Mouse (Mus musculus): ENCODE measurements at regions not wholly inside any gene's neighbourhood (a gene's known extent, or its start where the extent isn't known, plus 50 kb on each side); places are given as distances from the start of the nearest gene placed in this dataset.

DNA sequence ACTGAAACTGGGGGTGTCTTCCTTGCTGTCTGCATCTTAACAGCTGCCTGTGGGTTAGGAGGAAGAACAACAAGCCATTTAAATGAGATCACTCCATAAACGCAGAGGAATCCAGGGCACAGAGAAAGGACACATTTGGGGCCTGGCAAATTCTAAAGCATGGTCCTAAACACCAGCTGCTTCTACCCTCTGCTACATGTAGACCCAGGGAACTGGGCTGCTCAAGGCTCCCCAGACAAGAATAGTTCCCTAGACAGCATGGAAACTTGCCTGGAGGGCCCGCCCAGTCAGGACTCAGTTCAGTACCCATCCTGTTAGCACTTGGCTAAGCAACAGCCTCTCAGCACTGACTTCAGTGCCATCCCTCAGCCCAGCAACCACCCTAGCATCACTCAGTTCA, 115.2 kb upstream of the Irf2bp2 start:
- no peak for TF ChIP-seq CTCF (IDR thresholded peaks at IDR 0.05; ENCODE audit: low read depth, low read length)
- TF ChIP-seq POLR2A (IDR thresholded peaks at IDR 0.05; ENCODE audit: borderline replicate concordance, low read depth, low read length): no peak
- Histone ChIP-seq H3K4me3 (ENCODE audit: insufficient read depth, low read length) (no peak overlapping the region), H3K27ac (ENCODE audit: insufficient read depth, low read depth, low read length) (no peak overlapping the region), H3K4me1 (ENCODE audit: control insufficient read depth, insufficient read depth, low read length) (peaks cover 16% of the 10 kb centered on the region)

DNA sequence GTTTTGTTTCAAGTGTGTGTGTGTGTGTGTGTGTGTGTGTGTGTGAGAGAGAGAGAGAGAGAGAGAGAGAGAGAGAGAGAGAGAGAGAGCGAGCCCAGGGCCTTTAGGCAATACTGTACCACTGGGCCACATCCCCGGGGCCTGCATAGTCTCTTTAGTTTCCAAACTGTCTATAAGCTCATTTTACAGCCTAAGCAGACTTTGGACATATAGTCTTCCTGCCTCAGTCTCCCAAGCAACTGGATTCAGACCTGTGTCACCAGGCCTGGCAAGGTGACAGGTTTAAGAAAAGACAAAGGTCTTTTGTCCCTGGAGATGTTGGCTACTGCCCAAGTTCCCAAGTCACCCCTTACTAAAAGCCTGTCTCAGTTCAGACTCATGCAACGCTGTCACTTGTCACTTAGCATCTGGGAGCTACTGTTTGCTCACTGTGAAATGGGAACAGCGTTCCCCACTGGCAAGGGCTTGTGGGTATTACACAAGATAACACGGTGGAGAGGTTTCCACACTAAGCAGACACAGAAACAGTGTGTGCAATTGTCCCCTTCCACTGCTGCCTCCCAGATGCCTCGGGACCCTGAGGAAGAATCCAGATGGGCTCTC, 113.6 kb upstream of the Irf2bp2 start:
- no peak overlapping the region for H3K4me3 ChIP-seq (ENCODE audit: insufficient read depth, low read length)
- H3K27ac ChIP-seq (ENCODE audit: insufficient read depth, low read depth, low read length): no peak overlapping the region
- TF ChIP-seq POLR2A (IDR thresholded peaks at IDR 0.05; ENCODE audit: borderline replicate concordance, low read depth, low read length): no peak
- no peak for TF ChIP-seq CTCF (IDR thresholded peaks at IDR 0.05; ENCODE audit: low read depth, low read length)
- peaks cover 16% of the 10 kb centered on the region for H3K4me1 ChIP-seq (ENCODE audit: control insufficient read depth, insufficient read depth, low read length)

DNA sequence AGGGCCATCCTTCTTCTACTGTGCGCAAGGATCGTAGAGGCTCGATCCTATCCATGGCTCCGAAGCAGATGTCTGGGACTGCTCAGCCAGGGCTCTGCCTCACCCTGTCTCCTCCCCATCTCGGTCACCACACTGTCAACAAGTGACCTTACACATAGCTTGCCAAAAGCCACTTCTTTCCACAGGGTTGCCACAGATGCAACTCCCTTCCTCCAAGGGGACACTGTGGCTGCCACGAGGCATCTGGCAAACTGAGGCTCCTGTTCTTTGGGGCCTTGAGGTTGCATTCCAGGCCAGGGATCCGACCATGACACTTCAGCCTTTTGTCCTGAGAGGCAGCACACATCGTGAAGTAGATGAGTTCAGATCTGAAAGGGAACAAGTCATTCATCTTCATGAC, 112.5 kb upstream of the Irf2bp2 start:
- no peak for TF ChIP-seq POLR2A (IDR thresholded peaks at IDR 0.05; ENCODE audit: borderline replicate concordance, low read depth, low read length)
- peaks cover 16% of the 10 kb centered on the region for H3K4me1 ChIP-seq (ENCODE audit: control insufficient read depth, insufficient read depth, low read length)
- no peak overlapping the region for H3K27ac ChIP-seq (ENCODE audit: insufficient read depth, low read depth, low read length)
- H3K4me3 ChIP-seq (ENCODE audit: insufficient read depth, low read length): no peak overlapping the region

DNA sequence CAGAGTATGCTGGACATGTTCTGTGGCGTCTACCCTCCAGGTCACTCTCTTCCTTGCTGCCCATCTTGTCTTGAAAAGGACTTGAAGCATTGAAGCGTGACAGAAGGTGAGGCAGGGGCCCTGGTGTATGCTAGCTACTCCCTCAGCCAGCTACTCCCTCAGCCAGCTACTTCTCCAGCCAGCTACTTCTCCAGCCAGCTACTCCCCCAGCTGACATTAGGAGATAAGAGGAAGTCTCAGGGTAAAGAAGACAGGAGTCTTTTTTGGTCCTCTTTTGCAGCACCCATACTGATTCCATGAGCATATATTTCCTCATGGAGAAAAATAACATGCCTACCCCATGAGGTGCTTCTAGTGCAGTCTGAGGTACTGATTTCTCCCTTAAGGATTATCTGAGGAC, 111.6 kb upstream of the Irf2bp2 start:
- Histone ChIP-seq H3K4me3 (ENCODE audit: insufficient read depth, low read length) (no peak overlapping the region), H3K4me1 (ENCODE audit: control insufficient read depth, insufficient read depth, low read length) (peaks cover 16% of the 10 kb centered on the region), H3K27ac (ENCODE audit: insufficient read depth, low read depth, low read length) (no peak overlapping the region)
- TF ChIP-seq CTCF (IDR thresholded peaks at IDR 0.05; ENCODE audit: low read depth, low read length) (no peak), POLR2A (IDR thresholded peaks at IDR 0.05; ENCODE audit: borderline replicate concordance, low read depth, low read length) (no peak)

DNA sequence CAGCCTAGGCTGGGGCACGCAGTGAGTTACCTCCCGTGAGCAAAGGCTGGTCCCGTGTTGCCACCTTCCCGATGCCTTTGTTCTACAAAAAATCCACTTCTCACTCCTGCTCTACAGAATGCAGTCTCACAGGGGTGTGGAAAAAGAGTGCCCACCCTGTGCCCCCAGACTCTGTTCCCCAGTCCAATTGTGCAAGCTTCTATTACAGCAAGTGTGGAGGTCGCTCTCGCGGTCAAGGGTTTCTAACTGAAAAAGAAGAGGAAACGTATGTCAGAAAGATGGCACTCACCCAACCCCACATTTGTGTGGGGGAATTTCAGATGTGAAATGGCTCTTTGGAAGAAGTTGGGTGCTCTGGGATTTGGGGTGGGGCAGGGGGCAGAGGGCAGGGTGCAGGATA, 110.9 kb upstream of the Irf2bp2 start:
- Histone ChIP-seq H3K27ac (ENCODE audit: insufficient read depth, low read depth, low read length) (no peak overlapping the region), H3K4me1 (ENCODE audit: control insufficient read depth, insufficient read depth, low read length) (peaks cover 16% of the 10 kb centered on the region), H3K4me3 (ENCODE audit: insufficient read depth, low read length) (no peak overlapping the region)
- TF ChIP-seq CTCF (IDR thresholded peaks at IDR 0.05; ENCODE audit: low read depth, low read length): no peak
- no peak for TF ChIP-seq POLR2A (IDR thresholded peaks at IDR 0.05; ENCODE audit: borderline replicate concordance, low read depth, low read length)

DNA sequence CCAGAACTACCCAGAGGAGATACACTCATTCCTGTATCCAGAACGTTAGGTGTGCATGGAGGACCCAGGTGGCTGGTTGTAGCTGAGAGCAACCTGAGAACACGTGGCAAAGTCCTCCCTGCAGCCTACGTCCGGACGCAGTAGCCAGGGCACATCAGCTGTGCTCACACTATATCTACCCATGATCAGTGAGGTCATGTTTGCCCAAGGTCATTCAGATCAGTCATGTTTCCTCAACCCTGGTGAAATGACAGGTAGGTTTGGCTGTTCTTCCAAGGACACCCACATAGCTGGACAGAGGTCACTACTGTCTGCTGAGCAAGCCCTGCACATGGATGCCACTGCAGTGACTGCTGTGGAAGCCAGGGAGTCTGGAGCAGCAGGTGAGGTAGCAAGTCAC, 109.8 kb upstream of the Irf2bp2 start:
- peaks cover 18% of the 10 kb centered on the region for H3K4me1 ChIP-seq (ENCODE audit: control insufficient read depth, insufficient read depth, low read length)
- no peak overlapping the region for H3K27ac ChIP-seq (ENCODE audit: insufficient read depth, low read depth, low read length)
- TF ChIP-seq CTCF (IDR thresholded peaks at IDR 0.05; ENCODE audit: low read depth, low read length) (no peak), POLR2A (IDR thresholded peaks at IDR 0.05; ENCODE audit: borderline replicate concordance, low read depth, low read length) (no peak)
- no peak overlapping the region for H3K4me3 ChIP-seq (ENCODE audit: insufficient read depth, low read length)

DNA sequence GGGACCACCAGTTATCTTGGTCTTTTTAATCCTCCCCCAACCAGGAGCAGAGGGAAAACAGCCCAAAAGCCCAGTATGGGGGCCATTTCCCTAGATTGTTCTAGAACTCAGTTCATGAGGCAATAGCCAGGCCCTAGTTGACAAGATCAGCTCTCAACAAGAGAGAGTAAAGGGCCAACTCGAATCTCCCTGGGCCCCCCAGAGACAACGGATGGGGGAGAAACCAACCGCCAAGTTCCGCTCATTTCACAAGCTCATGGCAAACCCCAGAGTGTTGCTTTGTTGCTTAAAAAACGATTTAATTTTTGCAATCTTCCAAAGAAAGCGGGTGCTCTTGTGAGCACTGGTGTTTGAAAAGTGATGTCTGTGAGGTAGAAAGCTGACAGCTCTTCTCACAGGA, 108.5 kb upstream of the Irf2bp2 start:
- H3K27ac ChIP-seq (ENCODE audit: insufficient read depth, low read depth, low read length): no peak overlapping the region
- no peak overlapping the region for H3K4me3 ChIP-seq (ENCODE audit: insufficient read depth, low read length)
- TF ChIP-seq CTCF (IDR thresholded peaks at IDR 0.05; ENCODE audit: low read depth, low read length) (no peak), POLR2A (IDR thresholded peaks at IDR 0.05; ENCODE audit: borderline replicate concordance, low read depth, low read length) (no peak)
- H3K4me1 ChIP-seq (ENCODE audit: control insufficient read depth, insufficient read depth, low read length): peaks cover 13% of the 10 kb centered on the region

DNA sequence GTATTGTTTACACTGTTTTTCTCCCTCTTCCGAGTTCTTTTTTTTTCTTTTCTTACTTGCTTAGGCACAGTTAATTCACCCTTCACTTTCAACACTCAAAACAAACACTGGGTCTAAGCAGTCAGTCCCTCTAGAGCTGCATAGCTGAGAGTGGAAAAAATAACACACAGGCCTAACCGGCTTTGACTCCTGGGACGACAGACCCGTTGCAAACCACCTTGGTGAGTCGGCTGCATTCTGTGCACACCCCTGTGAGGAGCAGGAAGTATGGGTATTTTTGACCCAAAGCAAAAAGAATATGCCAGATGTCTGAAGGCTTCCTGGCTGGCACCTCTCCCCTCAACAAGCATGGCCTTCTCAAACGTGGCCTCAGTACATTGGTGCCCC, 105.6 kb upstream of the Irf2bp2 start:
- peaks cover 30% of the 10 kb centered on the region for H3K4me1 ChIP-seq (ENCODE audit: control insufficient read depth, insufficient read depth, low read length)
- no peak overlapping the region for H3K27ac ChIP-seq (ENCODE audit: insufficient read depth, low read depth, low read length)
- no peak overlapping the region for H3K4me3 ChIP-seq (ENCODE audit: insufficient read depth, low read length)
- TF ChIP-seq POLR2A (IDR thresholded peaks at IDR 0.05; ENCODE audit: borderline replicate concordance, low read depth, low read length): no peak

DNA sequence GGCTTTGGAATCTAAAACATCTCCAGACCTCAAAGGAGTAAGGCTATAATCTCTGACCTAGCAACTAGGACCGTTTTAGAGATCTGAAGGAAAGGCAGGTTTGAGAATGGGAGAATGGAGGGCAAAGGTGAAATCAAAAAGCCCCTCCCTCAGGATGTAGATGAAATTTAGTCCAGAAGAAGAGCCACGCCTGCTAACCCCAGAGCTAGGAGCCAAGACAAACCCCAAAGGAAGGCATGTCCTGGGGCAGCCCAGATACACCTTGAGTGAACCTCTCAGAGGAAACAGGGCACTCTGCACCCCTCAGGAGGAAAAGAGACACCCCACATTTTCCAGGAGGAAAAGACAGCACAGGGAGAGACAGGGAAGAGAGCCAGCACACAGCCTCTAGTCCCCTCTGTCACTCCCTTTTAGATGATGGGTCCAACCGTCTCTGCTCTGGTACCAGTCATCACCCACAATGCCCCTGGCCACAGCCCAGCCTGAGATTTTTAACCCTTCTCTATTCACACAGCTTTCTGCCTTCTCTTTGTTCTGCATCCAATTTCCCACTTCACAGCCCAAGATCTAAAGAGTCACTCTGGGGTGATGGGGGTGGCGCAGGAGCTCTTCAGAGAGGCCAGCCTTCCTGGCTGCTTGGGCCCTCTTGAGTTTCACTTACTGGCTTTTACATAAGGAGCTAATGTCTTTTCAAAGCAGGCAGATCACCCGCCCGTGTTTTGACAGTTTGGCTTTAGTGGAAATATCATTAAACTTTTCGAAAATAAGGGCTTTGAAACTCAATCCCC, 105.0 kb upstream of the Irf2bp2 start:
- no peak overlapping the region for H3K27ac ChIP-seq (ENCODE audit: insufficient read depth, low read depth, low read length)
- H3K4me3 ChIP-seq (ENCODE audit: insufficient read depth, low read length): no peak overlapping the region
- no peak for TF ChIP-seq CTCF (IDR thresholded peaks at IDR 0.05; ENCODE audit: low read depth, low read length)
- TF ChIP-seq POLR2A (IDR thresholded peaks at IDR 0.05; ENCODE audit: borderline replicate concordance, low read depth, low read length): no peak
- H3K4me1 ChIP-seq (ENCODE audit: control insufficient read depth, insufficient read depth, low read length): peaks cover 34% of the 10 kb centered on the region

DNA sequence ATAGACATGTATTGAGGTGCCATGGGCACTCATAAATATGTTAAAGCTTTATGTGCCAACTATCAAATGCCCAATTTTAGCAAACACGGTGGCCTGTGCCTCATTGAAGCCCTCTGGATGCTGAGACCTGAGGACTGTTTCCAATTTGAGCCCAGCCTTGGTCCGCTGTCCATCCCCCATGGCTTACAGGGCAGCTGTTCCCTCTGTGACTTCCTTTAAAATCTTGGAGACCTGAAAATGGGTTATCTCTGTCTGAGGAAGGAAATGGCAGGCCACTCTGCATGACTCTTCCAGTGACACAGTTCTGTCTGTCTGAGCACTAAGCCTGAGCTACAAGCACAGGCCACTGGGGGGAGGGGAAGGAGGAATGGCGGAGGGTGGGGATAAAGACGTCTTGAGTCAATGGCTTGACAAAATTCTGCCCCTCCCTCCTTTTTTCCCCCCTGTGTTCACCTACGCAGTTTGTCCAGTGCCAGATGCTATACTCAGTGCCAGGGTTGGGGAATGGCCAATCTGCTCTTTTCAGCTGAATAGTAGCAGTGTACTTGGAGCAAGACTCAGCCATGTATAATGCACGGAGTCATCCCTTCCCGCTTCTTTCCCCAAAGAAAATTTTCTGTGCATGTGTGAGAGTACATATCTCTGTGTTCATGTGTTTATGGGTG, 102.7 kb upstream of the Irf2bp2 start:
- TF ChIP-seq POLR2A (IDR thresholded peaks at IDR 0.05; ENCODE audit: borderline replicate concordance, low read depth, low read length) (no peak), CTCF (IDR thresholded peaks at IDR 0.05; ENCODE audit: low read depth, low read length) (no peak)
- Histone ChIP-seq H3K27ac (ENCODE audit: insufficient read depth, low read depth, low read length) (no peak overlapping the region; the same call in 1 of the 2 replicates), H3K4me1 (ENCODE audit: control insufficient read depth, insufficient read depth, low read length) (peaks cover 47% of the 10 kb centered on the region), H3K4me3 (ENCODE audit: insufficient read depth, low read length) (no peak overlapping the region)

Measured in bone marrow macrophage, adult 2 months (primary cell).